Mouse (Mus musculus): Measurements from ENCODE around the gene Gtf2a2.

The Gtf2a2 gene

GRCm38 (mm10) chr9:70012408-70012901 lies at the start of gene Gtf2a2:
Gtf2a2 (plus strand) TSS chr9:70012550.
- DNase-seq (ENCODE audit: low spot score): peak; percentile 96

GRCm38 (mm10) chr9:69964370-69964769 lies 48.0 kb upstream of the Gtf2a2 start:
- DNase-seq (ENCODE audit: low spot score): no peak

GRCm38 (mm10) chr9:69985526-69985925 lies 26.8 kb upstream of the Gtf2a2 start:
- DNase-seq (ENCODE audit: low spot score): no peak

- DNase-seq (ENCODE audit: low spot score): no peak
These were observed 26.3 kb upstream of the Gtf2a2 start for GRCm38 (mm10) chr9:69986063-69986462.

GRCm38 (mm10) chr9:69986571-69986970 lies 25.8 kb upstream of the Gtf2a2 start:
- no peak for DNase-seq (ENCODE audit: low spot score)

GRCm38 (mm10) chr9:69987579-69987978 lies 24.8 kb upstream of the Gtf2a2 start:
- peak; percentile 87 for DNase-seq (ENCODE audit: low spot score)

- no peak for DNase-seq (ENCODE audit: low spot score)
These were observed 23.5 kb upstream of the Gtf2a2 start for GRCm38 (mm10) chr9:69988706-69989302.

GRCm38 (mm10) chr9:69989303-69990121 lies 22.8 kb upstream of the Gtf2a2 start, which contains the start of gene Bnip2:
Bnip2 (plus strand) TSS chr9:69989466.
- DNase-seq (ENCODE audit: low spot score): peak; percentile 98

GRCm38 (mm10) chr9:69990346-69990745 lies 22.0 kb upstream of the Gtf2a2 start:
- DNase-seq (ENCODE audit: low spot score): peak; percentile 39

- no peak for DNase-seq (ENCODE audit: low spot score)
These were observed 19.5 kb upstream of the Gtf2a2 start for GRCm38 (mm10) chr9:69992841-69993277.

- no peak for DNase-seq (ENCODE audit: low spot score)
These were observed 18.9 kb upstream of the Gtf2a2 start for GRCm38 (mm10) chr9:69993479-69993878.

GRCm38 (mm10) chr9:69994547-69994946 lies 17.8 kb upstream of the Gtf2a2 start:
- DNase-seq (ENCODE audit: low spot score): no peak

GRCm38 (mm10) chr9:69999318-69999717 lies 13.0 kb upstream of the Gtf2a2 start:
- peak; percentile 30 for DNase-seq (ENCODE audit: low spot score)

GRCm38 (mm10) chr9:70003516-70003915 lies 8.8 kb upstream of the Gtf2a2 start:
- DNase-seq (ENCODE audit: low spot score): no peak

- no peak for DNase-seq (ENCODE audit: low spot score)
These were observed 5.4 kb upstream of the Gtf2a2 start for GRCm38 (mm10) chr9:70006984-70007383.

- DNase-seq (ENCODE audit: low spot score): no peak
These were observed 4.7 kb upstream of the Gtf2a2 start for GRCm38 (mm10) chr9:70007506-70008248.

GRCm38 (mm10) chr9:70009754-70010304 lies 2.5 kb upstream of the Gtf2a2 start:
- no peak for DNase-seq (ENCODE audit: low spot score)

GRCm38 (mm10) chr9:70010781-70011473 lies 1.4 kb upstream of the Gtf2a2 start:
- DNase-seq (ENCODE audit: low spot score): no peak

- no peak for DNase-seq (ENCODE audit: low spot score)
These were observed 578 bp upstream of the Gtf2a2 start for GRCm38 (mm10) chr9:70011537-70012407.

GRCm38 (mm10) chr9:70015632-70016031 lies 3.3 kb downstream of the Gtf2a2 start:
- DNase-seq (ENCODE audit: low spot score): no peak

GRCm38 (mm10) chr9:70018879-70019278 lies 6.5 kb downstream of the Gtf2a2 start:
- peak; percentile 50 for DNase-seq (ENCODE audit: low spot score)
